Mouse (Mus musculus) liver, embryonic 14.5 days (tissue): Measurements from ENCODE around the gene Cox4i2. TPM values are rescaled to one million over a fixed set of nuclear protein-coding genes. Genes with fewer than 3 reads are reported as not detected.

ENCODE experiments used
- ATAC-seq: fragments of 200-750 bp; cut with Nextera tagmentation; 2 replicates; pipeline ENCODE4 v1.8.0; 2017; ENCODE audit warnings: moderate number of reproducible peaks, mild to moderate bottlenecking, moderate library complexity; ENCODE audit not compliant: insufficient read depth
- DNase-seq, 3 experiments: peaks; one replicate each; pipeline ENCODE4 v3.0.0-alpha.2; 2012 to 2013; ENCODE audit warnings: low read depth in 3 of 3, low spot score in 3 of 3
- H3K27ac ChIP-seq: fragments of 300-500 bp; sonication (generic); 2 replicates; pipeline ENCODE4 v1.5.1; 2014; ENCODE audit warnings: moderate library complexity, mild to moderate bottlenecking, control low read depth, inconsistent platforms
- H3K27me3 ChIP-seq: fragments of 300-500 bp; sonication (generic); 2 replicates; pipeline ENCODE4 v1.6.1; 2014; ENCODE audit warnings: mild to moderate bottlenecking, low read length, moderate library complexity; ENCODE audit not compliant: control insufficient read depth, insufficient read depth
- H3K36me3 ChIP-seq: fragments of 300-500 bp; sonication (generic); replicated peaks from 2 replicates; pipeline ENCODE4 v1.6.1; 2014; ENCODE audit warnings: low read depth; ENCODE audit not compliant: control insufficient read depth, insufficient read depth
- H3K4me1 ChIP-seq, 2 experiments: fragments of 200-500 bp in 1 of 2; fragments of 300-500 bp in 1 of 2; sonication (generic) in 1 of 2; replicated peaks; 2 replicates each; pipeline ENCODE4 v1.6.1; 2012 to 2014; ENCODE audit warnings: antibody characterized with exemption in 1 of 2, inconsistent platforms in 1 of 2, low read length in 1 of 2; ENCODE audit not compliant: control insufficient read depth in 2 of 2, insufficient read depth in 2 of 2
- H3K4me2 ChIP-seq: fragments of 300-500 bp; sonication (generic); 2 replicates; pipeline ENCODE4 v1.6.1; 2014; ENCODE audit warnings: low read depth, mild to moderate bottlenecking, control low read depth, moderate library complexity
- H3K4me3 ChIP-seq, 2 experiments: fragments of 200-500 bp in 1 of 2; fragments of 300-500 bp in 1 of 2; sonication (generic) in 1 of 2; 2 replicates each; pipeline ENCODE4 v1.5.1; 2012 to 2014; ENCODE audit warnings: low read depth in 2 of 2, low read length in 2 of 2, mild to moderate bottlenecking in 2 of 2, control low read depth in 1 of 2, inconsistent platforms in 1 of 2, moderate library complexity in 1 of 2; ENCODE audit not compliant: insufficient read depth in 1 of 2
- H3K9ac ChIP-seq: fragments of 300-500 bp; sonication (generic); replicated peaks from 2 replicates; pipeline ENCODE4 v1.6.1; 2014; ENCODE audit warnings: mild to moderate bottlenecking, control low read depth, moderate library complexity
- H3K9me3 ChIP-seq: fragments of 300-500 bp; sonication (generic); 2 replicates; pipeline ENCODE4 v1.6.1; 2016; ENCODE audit warnings: low read length, mixed read lengths; ENCODE audit not compliant: control insufficient read depth
- CTCF ChIP-seq: IDR thresholded peaks from 2 replicates; pipeline ENCODE4 v1.5.1; 2016; ENCODE audit warnings: antibody characterized with exemption, low read depth, control low read depth
- EP300 ChIP-seq: IDR thresholded peaks from 2 replicates; pipeline ENCODE4 v1.6.1; 2016; ENCODE audit warnings: antibody characterized with exemption, low read depth
- WGBS: fragments of 180-500 bp; shearing (Covaris S2); extraction: QIAGEN DNeasy Blood & Tissue Kit; methylation state at CpG from one replicate; pipeline ENCODE4 v1.1.7; 2014; ENCODE audit not compliant: insufficient replicate concordance; 5-methylcytosine and 5-hydroxymethylcytosine counted together
- polyA plus RNA-seq, 2 experiments: library from polyadenylated mRNA; depleted of rRNA in 1 of 2; stranded (reverse) in 1 of 2; unstranded in 1 of 2; fragments of >200 nt; fragmentation: Nextera tagmentation in 1 of 2; extraction: Ambion mirVana in 1 of 2; gene quantifications; 2 replicates each; pipeline versions ENCODE4 v1.2.1 to v1.2.3; 2012 to 2014

The Cox4i2 gene
- polyA plus RNA-seq, 2 experiments, result 0.51 to 0.92 TPM

DNA sequence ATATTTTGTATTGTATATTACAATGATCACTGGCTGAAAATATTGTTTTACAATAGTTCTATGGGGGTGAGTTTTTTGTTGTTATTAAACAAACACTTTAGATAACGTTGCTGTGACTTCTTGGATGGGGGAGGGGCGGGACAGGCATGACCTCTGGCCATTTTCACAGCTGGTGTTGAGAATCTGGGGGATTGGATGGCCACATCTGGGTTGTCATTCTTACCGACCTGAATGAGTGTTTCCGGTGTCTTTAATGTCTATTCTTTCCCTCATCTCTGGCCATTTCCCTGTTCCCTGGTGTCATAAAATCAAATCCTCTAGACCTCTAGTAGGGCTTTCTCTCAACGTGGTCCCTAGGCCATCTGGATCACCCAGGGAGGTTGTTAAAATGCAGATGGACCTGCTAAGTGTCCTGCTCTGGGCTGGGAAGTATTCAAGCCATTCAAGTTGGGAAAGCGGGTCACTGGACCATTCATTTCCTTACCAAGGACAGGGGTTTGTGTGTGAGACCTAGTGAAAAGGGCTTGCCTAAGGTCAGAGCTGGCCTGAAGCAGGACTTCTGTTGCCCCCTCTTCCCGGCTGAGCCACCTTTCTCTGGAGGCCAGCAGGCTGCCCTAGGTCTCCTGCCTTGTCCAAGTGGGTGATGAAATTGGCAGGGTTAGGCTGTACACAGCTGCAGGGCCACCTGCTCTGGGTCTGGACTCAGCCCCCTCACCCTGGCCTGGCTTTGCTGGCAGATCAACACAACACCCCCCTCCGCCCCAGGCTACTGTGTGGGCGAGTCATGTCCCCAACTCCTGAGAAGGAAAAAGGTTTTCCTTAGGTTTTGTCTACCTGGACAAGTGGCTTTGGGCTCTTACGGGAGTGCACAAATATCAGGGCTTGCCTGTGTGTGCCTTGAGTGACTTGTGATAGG is 16.4 kb upstream of the Cox4i2 start:
- H3K4me1 ChIP-seq, result peaks cover 30 to 52% of the 10 kb centered on the region in 2 experiments
- peak overlapping the region; percentile 93 for H3K4me2 ChIP-seq
- peaks cover 6% of the 10 kb centered on the region; the same call in 1 of the 2 replicates for H3K27me3 ChIP-seq
- H3K9me3 ChIP-seq, result no peaks in the 10 kb centered on the region
- H3K36me3 ChIP-seq, result no peaks in the 10 kb centered on the region
- DNase-seq (no peak), ATAC-seq (no peak)
- peak overlapping the region; percentile 54 to 61 for H3K4me3 ChIP-seq
- TF ChIP-seq EP300 (no peak), CTCF (no peak)
- peak overlapping the region; percentile 69 for H3K9ac ChIP-seq
- peak overlapping the region; percentile 10 for H3K27ac ChIP-seq
- WGBS, result 18% methylated on average over 10 of the region's 10 CpGs

DNA sequence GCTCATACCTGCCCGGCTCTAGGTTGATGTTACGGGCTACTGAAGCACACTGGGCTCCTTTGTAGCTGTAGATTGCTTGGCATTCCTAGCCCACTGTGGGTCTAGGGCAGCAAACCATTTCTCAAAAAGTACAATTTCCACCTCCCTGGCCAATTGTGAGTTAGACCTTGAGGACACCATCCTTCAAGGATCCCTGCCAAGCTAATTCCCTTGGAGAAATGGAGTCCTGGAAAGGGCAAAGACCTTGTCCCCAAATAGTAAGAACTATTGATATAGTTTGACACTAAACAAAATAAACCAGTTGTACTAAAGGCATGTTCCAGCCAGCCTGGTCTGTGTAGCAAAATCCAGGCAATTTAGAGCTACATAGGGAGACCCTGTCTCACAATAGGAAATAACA is 15.6 kb upstream of the Cox4i2 start:
- Histone ChIP-seq H3K4me2 (peak overlapping the region; percentile 93), H3K4me1 (peaks cover 30 to 52% of the 10 kb centered on the region in 2 experiments), H3K9me3 (no peaks in the 10 kb centered on the region), H3K27me3 (peaks cover 6% of the 10 kb centered on the region; the same call in 1 of the 2 replicates), H3K4me3 (peak overlapping the region; percentile 54 to 61), H3K9ac (no peak overlapping the region), H3K36me3 (no peaks in the 10 kb centered on the region), H3K27ac (peak overlapping the region; percentile 4)
- ATAC-seq (no peak), DNase-seq (no peak)
- WGBS, result 64% methylated on average over 2 of the region's 2 CpGs
- TF ChIP-seq CTCF (no peak), EP300 (no peak)

DNA sequence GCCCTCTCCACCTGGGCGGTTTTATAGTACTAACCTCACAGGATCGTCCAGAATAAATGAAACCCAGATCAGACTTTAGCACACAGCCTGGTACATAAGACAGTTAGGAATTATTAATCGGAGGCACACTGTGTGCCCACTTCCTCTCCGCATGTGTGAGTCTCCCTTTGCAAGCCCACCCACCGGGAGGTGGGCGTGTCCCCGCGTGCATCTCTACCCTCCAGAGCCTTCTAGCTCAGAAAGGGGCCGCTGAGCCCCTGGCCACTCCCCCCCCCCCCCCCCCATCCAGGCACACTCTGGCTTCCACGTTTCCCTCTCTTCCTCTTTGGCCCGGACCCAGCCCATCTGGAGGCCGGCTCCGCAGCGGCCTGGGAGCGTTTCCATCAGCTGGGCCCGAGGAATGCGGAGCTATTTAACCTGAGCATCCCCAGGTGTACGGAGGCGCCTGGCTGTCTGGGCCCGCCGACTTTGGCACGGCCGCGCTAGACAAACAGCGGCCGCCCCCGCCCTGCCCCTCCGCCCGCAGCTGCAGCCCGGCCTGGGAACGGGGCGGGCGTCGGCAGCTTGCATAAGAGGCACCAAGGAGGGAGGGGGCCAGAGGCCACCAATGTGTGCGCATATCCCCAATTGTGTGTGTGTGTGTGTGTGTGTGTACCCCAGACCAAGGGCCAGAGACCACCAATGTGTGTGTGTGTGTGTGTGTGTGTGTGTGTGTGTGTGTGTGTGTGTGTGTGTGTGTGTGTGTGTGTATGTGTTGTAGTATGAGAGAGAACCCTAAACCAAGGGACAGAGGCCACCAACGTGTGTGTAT is 14.7 kb upstream of the Cox4i2 start:
- H3K4me2 ChIP-seq, result peak overlapping the region; percentile 93
- peak overlapping the region; percentile 34 for H3K27ac ChIP-seq
- TF ChIP-seq CTCF (no peak), EP300 (no peak)
- H3K27me3 ChIP-seq, result peaks cover 6% of the 10 kb centered on the region; the same call in 1 of the 2 replicates
- ATAC-seq (peak; percentile 58), DNase-seq (no peak)
- H3K9ac ChIP-seq, result peak overlapping the region; percentile 53
- H3K9me3 ChIP-seq, result no peaks in the 10 kb centered on the region
- H3K36me3 ChIP-seq, result no peaks in the 10 kb centered on the region
- WGBS, result 1% methylated on average over 34 of the region's 36 CpGs
- peak overlapping the region; percentile 33 to 53 for H3K4me3 ChIP-seq
- peaks cover 30 to 52% of the 10 kb centered on the region in 2 experiments for H3K4me1 ChIP-seq

DNA sequence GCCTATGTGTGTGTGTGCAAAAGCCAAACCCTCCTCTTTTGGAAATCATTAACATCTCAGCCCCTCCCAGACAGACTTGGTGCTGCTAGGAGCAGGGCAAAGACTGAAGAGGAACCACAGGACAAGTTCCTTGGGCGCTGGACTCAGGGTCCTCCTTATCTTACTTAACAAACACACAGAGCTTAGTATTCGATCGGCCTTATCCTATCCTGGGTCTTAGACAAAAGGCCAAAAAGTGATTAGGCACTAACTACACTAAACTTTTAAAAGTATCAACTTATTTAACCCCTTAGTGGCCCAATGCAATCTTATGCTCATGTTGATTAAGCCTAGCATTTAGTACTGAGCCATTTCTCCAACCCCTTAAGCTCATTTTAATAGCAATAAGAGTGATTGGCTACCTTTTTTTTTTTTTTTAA is 14.1 kb upstream of the Cox4i2 start:
- Histone ChIP-seq H3K4me1 (peaks cover 30 to 52% of the 10 kb centered on the region in 2 experiments), H3K27ac (peak overlapping the region; percentile 34), H3K4me2 (peak overlapping the region; percentile 93), H3K4me3 (peak overlapping the region in 1 of 2 experiments; percentile 33; a peak in 1 of 4 replicates), H3K9me3 (no peaks in the 10 kb centered on the region), H3K9ac (no peak overlapping the region; the same call in 1 of the 2 replicates), H3K36me3 (no peaks in the 10 kb centered on the region), H3K27me3 (peaks cover 2% of the 10 kb centered on the region; the same call in 1 of the 2 replicates)
- ATAC-seq (peak; percentile 64), DNase-seq (peak; percentile 57 to 68 (median 61))
- TF ChIP-seq EP300, result no peak
- no peak for TF ChIP-seq CTCF
- 0% methylated on average over 3 of the region's 3 CpGs for WGBS
